Mouse (Mus musculus): Measurements from ENCODE around the gene Zfp62. TPM values are rescaled to one million over a fixed set of nuclear protein-coding genes. Genes with fewer than 3 reads are reported as not detected.
A peak's percentile ranks its signal among the peaks of the same experiment; 100 is the strongest.

Zfp62 gene
- polyA plus RNA-seq (2012; fragmentation: generic; extraction: Trizol), result 3.3 TPM
- long read RNA-seq, experiment 1, partial matches to known transcripts, result 0 of 5 reads
- long read RNA-seq, experiment 1, other reads (novel, unspliced or antisense), result 4 of 5 reads
- long read RNA-seq, experiment 2, full-length matches to known transcripts, result 33 of 58 reads
- long read RNA-seq, experiment 2, partial matches to known transcripts, result 3 of 58 reads
- long read RNA-seq, experiment 2, other reads (novel, unspliced or antisense), result 22 of 58 reads

DNA sequence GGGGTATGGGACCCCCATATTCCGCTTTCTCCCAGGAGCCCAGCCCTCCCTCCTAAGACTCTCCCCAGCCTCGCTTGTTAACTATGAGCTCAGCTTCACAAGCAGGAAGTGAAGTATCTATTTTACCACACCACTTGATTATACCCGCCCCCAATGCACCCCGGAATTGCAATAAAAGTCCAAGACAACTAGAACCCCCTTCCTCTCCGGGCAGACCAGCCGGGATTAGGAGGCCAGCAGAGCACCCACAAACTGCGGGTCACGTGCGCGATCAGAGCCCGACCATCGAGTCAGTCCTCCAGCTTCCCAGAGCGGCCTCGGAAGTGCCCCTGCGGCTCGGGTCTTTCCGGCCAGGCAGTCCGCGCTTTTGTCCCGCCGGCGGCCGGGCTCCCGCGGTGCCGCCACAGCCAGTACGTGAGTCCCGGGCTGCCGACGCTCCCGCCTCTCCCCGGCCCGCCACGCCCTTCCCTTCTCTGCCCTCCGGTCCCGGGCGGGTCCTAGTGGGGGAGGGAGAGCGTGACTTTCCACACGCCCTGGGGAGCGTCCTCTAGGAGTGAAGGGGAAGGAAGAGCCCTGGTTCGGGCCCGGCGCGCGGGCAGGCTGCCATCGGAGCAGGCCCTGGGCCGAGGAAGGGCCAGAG is at the start of gene Zfp62:
TSS of gene Zfp62 (plus strand) at position 164 of the 640 bp plus-strand sequence.
- H3K27me3 ChIP-seq (ENCODE audit: control insufficient read depth, insufficient read depth, insufficient read length), result no peaks in the 10 kb centered on the region
- H3K36me3 ChIP-seq (ENCODE audit: control insufficient read depth, insufficient read depth), result peaks cover 19% of the 10 kb centered on the region
- peak within 1 kb of the TSS; percentile 89 for H3ac ChIP-seq (ENCODE audit: control insufficient read depth, insufficient read length, low read depth)
- peak; percentile 77 for TF ChIP-seq MAX (IDR thresholded peaks at IDR 0.05)
- peak; percentile 97 for TF ChIP-seq USF1 (IDR thresholded peaks at IDR 0.05; ENCODE audit: low read depth)
- no peak for TF ChIP-seq MYOG (IDR thresholded peaks at IDR 0.05; ENCODE audit: control insufficient read depth, extremely low read depth, insufficient read length)
- no peak for TF ChIP-seq MYOD1 (IDR thresholded peaks at IDR 0.05; ENCODE audit: control insufficient read depth, insufficient read length, low read depth)
- no peak for TF ChIP-seq CTCF (IDR thresholded peaks at IDR 0.05; ENCODE audit: control insufficient read depth, insufficient read depth, insufficient read length)
- TF ChIP-seq CEBPB (IDR thresholded peaks at IDR 0.05; ENCODE audit: low read depth), result no peak
- H3K4me3 ChIP-seq (ENCODE audit: insufficient read depth, poor library complexity, severe bottlenecking), result peak within 1 kb of the TSS; percentile 68
- H3K79me3 ChIP-seq (ENCODE audit: low read depth), result peaks cover 48% of the 10 kb centered on the region
- peaks cover 65% of the 10 kb centered on the region for H3K79me2 ChIP-seq (ENCODE audit: control insufficient read depth, insufficient read depth)

DNA sequence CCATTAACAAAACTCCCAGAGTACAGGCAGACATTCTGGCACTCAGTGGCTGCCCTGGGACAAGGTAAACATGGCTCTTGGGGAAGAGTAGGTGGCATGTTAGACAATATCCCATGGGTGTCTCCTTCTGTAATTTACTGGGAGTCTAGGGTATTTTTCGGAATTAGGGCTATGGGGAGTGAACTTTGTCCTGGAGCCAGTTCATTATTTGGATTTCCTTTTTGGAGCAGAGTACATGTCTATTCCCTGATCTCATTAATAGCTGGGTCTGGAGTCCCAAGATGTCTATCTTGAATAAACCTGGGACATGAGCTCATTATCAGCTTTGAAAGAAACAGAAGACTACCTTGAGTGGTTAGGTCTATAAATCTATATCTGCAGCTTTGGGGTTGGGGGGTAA is 49.0 kb upstream of the Zfp62 start, which contains the start of gene Olfr1394:
TSS of gene Olfr1394 (plus strand) at position 301 of the 400 bp plus-strand sequence.
- TF ChIP-seq MYOG (IDR thresholded peaks at IDR 0.05; ENCODE audit: control insufficient read depth, extremely low read depth, insufficient read length) (no peak), MAX (IDR thresholded peaks at IDR 0.05) (no peak), CEBPB (IDR thresholded peaks at IDR 0.05; ENCODE audit: low read depth) (no peak), MYOD1 (IDR thresholded peaks at IDR 0.05; ENCODE audit: control insufficient read depth, insufficient read length, low read depth) (no peak), USF1 (IDR thresholded peaks at IDR 0.05; ENCODE audit: low read depth) (no peak), FOSL1 (IDR thresholded peaks at IDR 0.05; ENCODE audit: insufficient read depth, low read length, poor library complexity, severe bottlenecking) (no peak), CTCF (IDR thresholded peaks at IDR 0.05; ENCODE audit: control insufficient read depth, insufficient read depth, insufficient read length) (no peak)
- H3K79me2 ChIP-seq (ENCODE audit: control insufficient read depth, insufficient read depth), result no peaks in the 10 kb centered on the region
- H3ac ChIP-seq (ENCODE audit: control insufficient read depth, insufficient read length, low read depth), result no peak within 1 kb of the TSS
- H3K36me3 ChIP-seq (ENCODE audit: control insufficient read depth, insufficient read depth), result no peaks in the 10 kb centered on the region
- no peaks in the 10 kb centered on the region for H3K79me3 ChIP-seq (ENCODE audit: low read depth)
- peaks cover 19% of the 10 kb centered on the region for H3K27me3 ChIP-seq (ENCODE audit: control insufficient read depth, insufficient read depth, insufficient read length)
- no peak within 1 kb of the TSS for H3K4me3 ChIP-seq (ENCODE audit: insufficient read depth, poor library complexity, severe bottlenecking)

DNA sequence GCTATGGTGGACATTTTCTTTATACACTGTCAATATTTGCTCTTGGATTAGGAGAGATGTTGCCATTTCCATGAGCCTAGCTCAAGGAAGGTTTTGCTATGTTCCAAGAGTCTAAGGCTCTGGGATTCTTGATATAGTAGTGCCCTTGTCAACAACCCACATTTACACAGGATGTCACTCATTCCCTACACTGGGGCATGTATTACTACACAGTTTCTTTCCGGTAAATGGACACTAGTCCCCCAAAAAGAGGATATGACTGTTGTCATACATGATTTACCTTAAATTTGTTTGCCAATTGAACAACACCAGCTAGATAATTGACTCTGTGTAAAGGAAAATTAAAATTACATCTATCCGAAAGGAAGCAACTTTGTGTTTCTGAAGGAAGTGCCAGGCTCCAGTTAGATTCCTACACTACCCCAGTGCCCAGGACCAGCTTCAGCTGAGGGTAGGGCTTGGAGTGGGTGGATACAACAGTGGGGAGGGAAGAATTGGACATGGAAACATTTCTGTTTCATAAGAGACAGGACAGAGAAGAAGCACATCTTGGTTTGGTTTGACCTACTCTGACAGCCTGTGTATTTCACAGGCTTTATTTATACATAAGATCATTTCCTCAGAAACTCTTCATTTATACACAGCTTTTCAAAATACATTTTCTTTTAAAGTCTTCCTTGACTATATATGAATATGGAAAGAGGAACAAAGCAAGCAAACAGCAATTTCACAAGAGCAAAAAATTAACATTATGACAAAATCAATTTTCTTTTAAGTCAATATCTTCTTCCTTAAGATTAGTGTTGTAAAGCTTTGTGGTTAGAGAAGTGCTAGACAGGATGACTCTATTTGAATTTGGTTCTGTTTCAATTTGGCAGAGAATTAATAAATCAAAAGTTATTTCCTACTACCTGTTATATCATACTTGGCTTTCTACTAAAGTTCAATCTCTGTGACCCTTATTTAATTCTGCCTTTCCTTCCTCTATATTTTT is 46.0 kb upstream of the Zfp62 start:
- TF ChIP-seq FOSL1 (IDR thresholded peaks at IDR 0.05; ENCODE audit: insufficient read depth, low read length, poor library complexity, severe bottlenecking) (no peak), CEBPB (IDR thresholded peaks at IDR 0.05; ENCODE audit: low read depth) (no peak)
- H3K79me2 ChIP-seq (ENCODE audit: control insufficient read depth, insufficient read depth), result no peaks in the 10 kb centered on the region
- no peaks in the 10 kb centered on the region for H3K36me3 ChIP-seq (ENCODE audit: control insufficient read depth, insufficient read depth)
- H3ac ChIP-seq (ENCODE audit: control insufficient read depth, insufficient read length, low read depth), result no peak overlapping the region
- H3K27me3 ChIP-seq (ENCODE audit: control insufficient read depth, insufficient read depth, insufficient read length), result peaks cover 41% of the 10 kb centered on the region
- H3K4me3 ChIP-seq (ENCODE audit: insufficient read depth, poor library complexity, severe bottlenecking), result no peak overlapping the region
- no peaks in the 10 kb centered on the region for H3K79me3 ChIP-seq (ENCODE audit: low read depth)

DNA sequence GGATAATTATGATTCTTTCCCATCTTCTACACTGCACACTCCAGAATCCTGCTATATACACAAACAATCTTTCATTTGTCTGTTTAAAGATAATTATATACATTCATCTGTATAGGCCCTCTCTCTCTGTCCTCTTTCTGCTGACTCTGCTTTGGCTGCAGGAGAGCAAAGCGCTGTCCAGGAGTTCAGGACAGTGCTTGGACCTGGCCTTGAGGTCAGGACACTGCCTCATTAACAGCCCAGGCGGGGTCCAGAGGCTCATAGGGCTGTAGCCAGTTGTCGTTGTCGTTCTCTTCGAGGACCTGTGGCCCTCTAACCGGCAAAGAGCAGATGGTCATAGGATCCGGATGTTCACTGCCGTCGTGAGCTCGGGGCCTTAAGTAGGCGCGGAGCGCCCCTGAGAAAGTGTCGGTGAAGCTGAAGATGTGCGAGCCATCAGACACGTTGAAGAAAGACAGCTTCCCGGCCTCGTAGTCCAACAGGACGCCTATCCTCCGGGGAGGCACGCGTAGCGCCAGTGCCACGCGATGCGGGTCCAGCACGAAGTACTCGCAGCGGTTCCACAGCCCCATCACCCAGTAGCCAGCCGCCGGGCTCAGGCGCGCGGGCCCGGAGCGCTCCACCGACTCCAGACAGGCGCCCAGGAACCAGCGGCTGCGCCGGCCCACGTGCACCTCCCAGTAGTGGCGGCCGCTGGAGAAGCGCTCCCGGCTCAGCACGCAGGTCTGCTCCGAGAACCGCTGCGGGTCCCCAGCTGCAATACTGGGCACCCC is 34.1 kb upstream of the Zfp62 start:
- Histone ChIP-seq H3K36me3 (ENCODE audit: control insufficient read depth, insufficient read depth) (no peaks in the 10 kb centered on the region), H3ac (ENCODE audit: control insufficient read depth, insufficient read length, low read depth) (no peak overlapping the region), H3K79me3 (ENCODE audit: low read depth) (no peaks in the 10 kb centered on the region), H3K27me3 (ENCODE audit: control insufficient read depth, insufficient read depth, insufficient read length) (peaks cover 31% of the 10 kb centered on the region), H3K4me3 (ENCODE audit: insufficient read depth, poor library complexity, severe bottlenecking) (no peak overlapping the region), H3K79me2 (ENCODE audit: control insufficient read depth, insufficient read depth) (no peaks in the 10 kb centered on the region)
- TF ChIP-seq MYOG (IDR thresholded peaks at IDR 0.05; ENCODE audit: control insufficient read depth, extremely low read depth, insufficient read length) (no peak), MAX (IDR thresholded peaks at IDR 0.05) (no peak), CTCF (IDR thresholded peaks at IDR 0.05; ENCODE audit: control insufficient read depth, insufficient read depth, insufficient read length) (no peak), CEBPB (IDR thresholded peaks at IDR 0.05; ENCODE audit: low read depth) (no peak)

DNA sequence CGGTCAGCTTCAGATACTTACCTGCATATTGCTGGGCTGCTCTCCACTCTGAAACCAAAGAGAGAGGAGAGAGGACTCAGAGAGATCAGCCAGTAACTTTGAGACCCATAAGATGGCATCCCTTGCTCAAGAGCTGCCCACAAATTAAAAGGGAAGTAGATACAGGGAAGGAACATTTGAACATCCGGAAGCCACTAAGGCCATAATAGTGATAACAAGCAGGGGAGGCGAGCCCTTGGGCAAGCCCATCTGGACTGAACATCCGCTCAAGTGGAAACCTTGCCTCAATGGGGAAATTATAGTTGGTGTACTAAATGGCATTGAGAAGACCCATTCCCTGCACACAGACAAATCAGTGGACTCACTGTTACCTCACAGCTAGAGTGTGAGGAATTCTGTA is 32.5 kb upstream of the Zfp62 start:
- Histone ChIP-seq H3ac (ENCODE audit: control insufficient read depth, insufficient read length, low read depth) (no peak overlapping the region), H3K79me2 (ENCODE audit: control insufficient read depth, insufficient read depth) (no peaks in the 10 kb centered on the region), H3K79me3 (ENCODE audit: low read depth) (no peaks in the 10 kb centered on the region), H3K4me3 (ENCODE audit: insufficient read depth, poor library complexity, severe bottlenecking) (no peak overlapping the region), H3K27me3 (ENCODE audit: control insufficient read depth, insufficient read depth, insufficient read length) (peaks cover 41% of the 10 kb centered on the region), H3K36me3 (ENCODE audit: control insufficient read depth, insufficient read depth) (no peaks in the 10 kb centered on the region)
- TF ChIP-seq FOSL1 (IDR thresholded peaks at IDR 0.05; ENCODE audit: insufficient read depth, low read length, poor library complexity, severe bottlenecking), result no peak
- TF ChIP-seq CEBPB (IDR thresholded peaks at IDR 0.05; ENCODE audit: low read depth), result no peak
